Mouse (Mus musculus) MEL-GATA-1-ER (cell line): Measurements from ENCODE around the gene Prl4a1.
"Not testable (repeated sequence)": the region's sequence is repeated elsewhere in the genome, so short reads cannot be mapped to it uniquely, and the experiment has no call there.

Experiments
- DNase-seq: peaks from one replicate; pipeline ENCODE4 v3.0.0-alpha.2; 2012; ENCODE audit warnings: low read depth; ENCODE audit errors: extremely low read depth

Gene Prl4a1

GRCm38 (mm10) chr13:28015912-28016311 is at the start of gene Prl4a1:
Prl4a1 (plus strand) TSS chr13:28016212.
- no peak for DNase-seq

GRCm38 (mm10) chr13:27972931-27973330 is 43.1 kb upstream of the Prl4a1 start:
- no peak for DNase-seq

- DNase-seq, result not testable (repeated sequence)
Observed at GRCm38 (mm10) chr13:27974281-27974680, 41.7 kb upstream of the Prl4a1 start.

GRCm38 (mm10) chr13:27977646-27978045 is 38.4 kb upstream of the Prl4a1 start:
- DNase-seq, result no peak

GRCm38 (mm10) chr13:27996557-27996956 is 19.5 kb upstream of the Prl4a1 start:
- not testable (repeated sequence) for DNase-seq

GRCm38 (mm10) chr13:28029330-28029729 is 13.3 kb downstream of the Prl4a1 start:
- no peak for DNase-seq

GRCm38 (mm10) chr13:28069315-28069714 is 53.3 kb downstream of the Prl4a1 start:
- DNase-seq, result no peak
